Mouse (Mus musculus): Measurements from ENCODE around the gene Gm28553. TPM values are rescaled to one million over a fixed set of nuclear protein-coding genes. Genes with fewer than 3 reads are reported as not detected.

Gm28553 gene
- not detected for polyA plus RNA-seq (2014; fragmentation: Illumina TruSeq; extraction: RNeasy Lipid Tissue Mini Kit (QIAGEN cat#74804); ENCODE audit: low read depth, low replicate concordance)

DNA sequence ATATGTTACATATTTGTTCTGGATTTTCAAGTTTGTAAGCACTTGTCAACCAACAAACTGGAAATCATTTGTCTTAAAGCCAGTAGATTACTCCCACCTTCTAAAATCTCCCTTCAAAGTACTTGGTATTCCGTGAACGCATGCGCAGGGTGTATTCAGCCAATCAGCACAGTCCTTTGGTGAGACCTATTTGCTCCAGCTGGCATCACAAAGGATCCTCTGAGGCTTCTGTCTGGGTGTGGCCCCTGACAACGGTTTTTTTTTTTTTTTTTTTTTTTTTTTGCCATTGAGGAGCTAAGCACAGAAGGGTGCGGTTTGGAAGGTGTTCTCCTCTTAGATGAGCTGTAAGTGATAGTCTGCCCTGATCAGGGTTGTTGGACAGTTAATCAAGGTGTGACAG, at the start of gene Gm28553:
Gene Gm28553, plus strand, starts transcription at position 301 of the 400 bp plus-strand sequence.

Measured in kidney, adult 10 weeks (tissue).